Mouse (Mus musculus) heart, adult 2 months (tissue): ENCODE data around the gene Hyal3. TPM values are rescaled to one million over a fixed set of nuclear protein-coding genes. Genes with fewer than 3 reads are reported as not detected.
A peak's percentile ranks its signal among the peaks of the same experiment; 100 is the strongest.

Source experiments
- DNase-seq, 2 experiments: peaks; one replicate each; pipeline ENCODE4 v3.0.0; 2021
- H3K27ac ChIP-seq: fragments of 200-600 bp; 2 replicates; pipeline ENCODE4 v1.8.1; 2022
- H3K27me3 ChIP-seq: fragments of 200-500 bp; 2 replicates; pipeline ENCODE4 v1.6.1; 2012; ENCODE audit warnings: mild to moderate bottlenecking, low read length, inconsistent platforms, mixed read lengths; ENCODE audit not compliant: control insufficient read depth, insufficient read depth
- H3K36me3 ChIP-seq: fragments of 200-500 bp; 2 replicates; pipeline ENCODE4 v1.6.1; 2012; ENCODE audit warnings: low read length, inconsistent platforms; ENCODE audit not compliant: control insufficient read depth, insufficient read depth
- H3K4me1 ChIP-seq: fragments of 200-500 bp; 2 replicates; pipeline ENCODE4 v1.6.1; 2011; ENCODE audit warnings: low read length; ENCODE audit not compliant: control insufficient read depth, insufficient read depth
- H3K4me3 ChIP-seq: fragments of 200-600 bp; 2 replicates; pipeline ENCODE4 v1.8.1; 2022
- H3K79me2 ChIP-seq: fragments of 200-500 bp; replicated peaks from 2 replicates; pipeline ENCODE4 v1.6.1; 2012; ENCODE audit warnings: mild to moderate bottlenecking, inconsistent platforms, low read length, moderate library complexity, mixed read lengths; ENCODE audit not compliant: control insufficient read depth, insufficient read depth
- H3K9ac ChIP-seq: fragments of 200-500 bp; 2 replicates; pipeline ENCODE4 v1.6.1; 2012; ENCODE audit warnings: low read depth, mild to moderate bottlenecking, control low read depth, inconsistent platforms, low read length, mixed read lengths
- CTCF ChIP-seq: fragments of 200-600 bp; IDR thresholded peaks from 2 replicates; pipeline ENCODE4 v1.8.1; 2022; ENCODE audit warnings: antibody characterized with exemption, mild to moderate bottlenecking, moderate library complexity
- EP300 ChIP-seq: fragments of 200-500 bp; IDR thresholded peaks from 2 replicates; pipeline ENCODE4 v1.6.1; 2011; ENCODE audit warnings: low read depth, low read length, control low read depth; ENCODE audit not compliant: insufficient read depth
- POLR2A ChIP-seq: fragments of 200-500 bp; IDR thresholded peaks from 2 replicates; pipeline ENCODE4 v1.6.1; 2011; ENCODE audit warnings: mild to moderate bottlenecking, low read depth, low read length, control low read depth; ENCODE audit not compliant: insufficient read depth
- WGBS: fragments of 180-500 bp; shearing (Covaris S2); methylation state at CpG from one replicate; pipeline ENCODE4 v1.1.7; 2018; 5-methylcytosine and 5-hydroxymethylcytosine counted together
- intact Hi-C: fragments of 180-260 bp; cut with DNase I; formaldehyde crosslinking; loops from one replicate; pipeline ENCODE4 v1.15.1; 2025
- polyA plus RNA-seq: library from polyadenylated mRNA; depleted of rRNA; stranded (reverse); fragments of >200 nt; gene quantifications from 2 replicates; pipeline ENCODE4 v1.2.3, GENCODE M21; 2012
- total RNA-seq, 2 experiments: library from RNA; stranded (reverse); gene quantifications; 2 replicates each; pipeline ENCODE4 v1.2.3; 2021

The Hyal3 gene
- total and polyA plus RNA-seq, 3 experiments: 0.29 to 0.34 (median 0.31) TPM

DNA sequence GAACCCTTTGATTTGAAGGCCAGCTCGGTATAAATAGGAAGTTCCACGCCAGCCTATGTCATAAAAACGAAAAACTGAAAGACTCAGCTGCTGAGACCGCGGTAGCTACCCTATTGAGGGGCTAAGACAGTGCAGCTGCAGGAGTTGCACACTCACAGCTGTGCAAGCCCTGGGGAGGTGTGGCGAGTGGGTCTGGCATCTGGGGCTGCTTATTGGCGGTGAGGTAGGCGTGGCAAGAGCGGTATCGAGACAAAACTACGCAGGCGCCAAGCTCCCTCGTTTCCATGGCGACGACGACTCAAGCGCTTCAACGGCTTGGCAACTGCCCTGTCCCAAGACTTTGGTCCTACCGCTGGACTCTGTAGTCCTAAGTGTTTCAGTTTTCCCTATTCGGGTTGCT, 33.6 kb upstream of the Hyal3 start, which contains the start of gene Zmynd10:
Gene Zmynd10 (plus strand): TSS at position 273 of the 400 bp plus-strand sequence.
- H3K79me2 ChIP-seq: no peaks in the 10 kb centered on the region
- 7% methylated on average over 20 of the region's 20 CpGs for WGBS
- no peaks in the 10 kb centered on the region for H3K36me3 ChIP-seq
- 0 out of 2 replicates have a peak within 1 kb of the TSS, but pooled peaks have one; percentile 10 for H3K4me3 ChIP-seq
- no peaks in the 10 kb centered on the region for H3K27me3 ChIP-seq
- TF ChIP-seq CTCF: no peak
- no peak for TF ChIP-seq EP300
- TF ChIP-seq POLR2A: no peak
- H3K9ac ChIP-seq: no peak within 1 kb of the TSS
- H3K27ac ChIP-seq: no peak within 1 kb of the TSS
- H3K4me1 ChIP-seq: peaks cover 10% of the 10 kb centered on the region
- intact Hi-C loops: loop anchor here (10.0 kb wide), 1 partner anchor 862 kb away; the partner anchor contains the start of gene Tex264
- peak; percentile 82 to 89 for DNase-seq

DNA sequence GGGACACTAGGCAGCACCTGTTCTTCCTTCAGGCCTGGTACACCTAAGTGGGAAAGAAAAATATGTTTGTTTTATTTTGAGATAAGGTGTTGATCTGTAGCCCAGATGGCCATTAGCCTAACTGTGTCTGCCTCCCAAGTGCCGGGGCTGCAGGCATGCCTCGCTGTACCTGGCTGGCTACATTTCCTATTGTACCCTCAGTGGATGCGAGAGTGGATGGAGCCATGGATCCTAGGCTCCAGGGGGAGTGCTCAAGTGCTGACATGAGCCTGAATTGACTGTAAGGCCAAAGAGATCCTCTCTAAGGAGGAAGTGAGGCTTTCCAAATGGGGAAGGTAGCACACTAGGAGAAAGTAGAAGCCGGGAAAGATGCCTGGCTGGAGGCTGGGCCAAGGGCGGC, 32.7 kb upstream of the Hyal3 start:
- Histone ChIP-seq H3K4me1 (peaks cover 10% of the 10 kb centered on the region), H3K27ac (no peak overlapping the region), H3K27me3 (no peaks in the 10 kb centered on the region), H3K4me3 (no peak overlapping the region), H3K9ac (no peak overlapping the region), H3K36me3 (no peaks in the 10 kb centered on the region), H3K79me2 (no peaks in the 10 kb centered on the region)
- intact Hi-C loops: loop anchor here (10.0 kb wide), 1 partner anchor 863 kb away; the partner anchor contains the start of gene Tex264
- TF ChIP-seq EP300 (no peak), POLR2A (no peak), CTCF (no peak)
- peak in 1 of 2 experiments; percentile 31 for DNase-seq
- WGBS: 74% methylated on average over 5 of the region's 5 CpGs

DNA sequence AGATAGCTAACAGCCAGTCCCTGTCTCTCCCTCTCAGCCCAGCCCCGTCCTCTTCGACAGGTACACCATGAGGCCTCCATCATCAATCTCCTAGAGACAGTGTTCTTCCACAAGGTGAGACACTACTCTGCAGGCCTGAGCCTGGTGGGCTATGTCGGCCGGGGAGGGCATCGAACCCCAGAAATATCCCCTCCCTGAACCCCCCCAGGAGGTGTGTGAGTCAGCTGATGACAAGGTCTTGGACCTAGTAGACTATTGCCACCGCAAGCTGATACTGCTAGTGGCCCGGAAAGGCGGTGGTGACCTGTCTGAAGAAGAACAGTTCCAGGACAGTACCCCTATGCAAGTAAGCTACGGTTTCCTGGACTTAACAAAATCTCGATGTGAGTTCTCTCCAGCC, 31.8 kb upstream of the Hyal3 start:
- Histone ChIP-seq H3K4me3 (no peak overlapping the region), H3K9ac (no peak overlapping the region), H3K27me3 (no peaks in the 10 kb centered on the region), H3K27ac (no peak overlapping the region), H3K79me2 (no peaks in the 10 kb centered on the region), H3K36me3 (no peaks in the 10 kb centered on the region), H3K4me1 (peaks cover 14% of the 10 kb centered on the region)
- intact Hi-C loops: loop anchor here (10.0 kb wide), 1 partner anchor 864 kb away; the partner anchor contains the start of gene Tex264
- TF ChIP-seq CTCF: no peak
- TF ChIP-seq POLR2A: no peak
- TF ChIP-seq EP300: no peak
- DNase-seq: no peak
- whole genome bisulfite sequencing: 95% methylated on average over 10 of the region's 10 CpGs

DNA sequence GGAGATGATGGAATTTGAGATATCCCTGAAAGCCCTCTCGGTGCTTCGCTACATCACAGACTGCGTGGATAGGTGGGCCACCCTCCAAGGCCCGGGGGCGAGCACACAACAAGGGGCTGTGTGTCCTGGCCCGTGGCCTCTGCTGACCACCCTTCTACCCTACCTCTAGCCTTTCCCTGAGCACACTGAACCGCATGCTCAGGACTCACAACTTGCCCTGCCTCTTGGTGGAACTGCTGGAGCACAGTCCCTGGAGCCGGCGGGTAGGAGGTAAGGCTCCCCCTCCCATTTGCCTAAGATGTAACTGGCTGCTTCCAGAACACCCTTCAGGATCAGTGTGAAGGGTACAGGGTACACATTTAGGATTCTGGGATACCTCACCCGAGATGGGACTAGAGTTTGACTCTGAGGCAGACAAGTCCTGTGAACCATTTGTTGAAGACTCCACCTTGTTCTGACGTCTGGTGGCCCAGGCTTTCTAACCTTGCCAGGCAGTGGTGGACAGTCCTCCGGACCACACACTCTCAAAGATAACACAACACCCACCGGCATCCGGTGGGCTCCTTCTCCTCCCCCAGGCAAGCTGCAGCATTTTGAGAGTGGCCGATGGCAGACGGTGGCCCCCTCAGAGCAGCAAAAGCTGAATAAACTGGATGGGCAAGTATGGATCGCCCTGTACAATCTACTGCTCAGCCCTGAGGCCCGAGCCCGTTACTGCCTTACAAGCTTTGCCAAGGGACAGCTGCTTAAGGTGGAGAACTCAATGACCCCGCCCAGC, 31.1 kb upstream of the Hyal3 start:
- H3K4me3 ChIP-seq: no peak overlapping the region
- H3K9ac ChIP-seq: no peak overlapping the region
- no peaks in the 10 kb centered on the region for H3K27me3 ChIP-seq
- no peaks in the 10 kb centered on the region for H3K79me2 ChIP-seq
- H3K36me3 ChIP-seq: no peaks in the 10 kb centered on the region
- 89% methylated on average over 20 of the region's 20 CpGs for WGBS
- no peak for TF ChIP-seq EP300
- TF ChIP-seq CTCF: no peak
- TF ChIP-seq POLR2A: no peak
- H3K27ac ChIP-seq: no peak overlapping the region
- H3K4me1 ChIP-seq: peaks cover 15% of the 10 kb centered on the region
- peak in 1 of 2 experiments; percentile 8 for DNase-seq
- intact Hi-C loops: loop anchor here (10.0 kb wide), 1 partner anchor 865 kb away; the partner anchor contains the start of gene Tex264

DNA sequence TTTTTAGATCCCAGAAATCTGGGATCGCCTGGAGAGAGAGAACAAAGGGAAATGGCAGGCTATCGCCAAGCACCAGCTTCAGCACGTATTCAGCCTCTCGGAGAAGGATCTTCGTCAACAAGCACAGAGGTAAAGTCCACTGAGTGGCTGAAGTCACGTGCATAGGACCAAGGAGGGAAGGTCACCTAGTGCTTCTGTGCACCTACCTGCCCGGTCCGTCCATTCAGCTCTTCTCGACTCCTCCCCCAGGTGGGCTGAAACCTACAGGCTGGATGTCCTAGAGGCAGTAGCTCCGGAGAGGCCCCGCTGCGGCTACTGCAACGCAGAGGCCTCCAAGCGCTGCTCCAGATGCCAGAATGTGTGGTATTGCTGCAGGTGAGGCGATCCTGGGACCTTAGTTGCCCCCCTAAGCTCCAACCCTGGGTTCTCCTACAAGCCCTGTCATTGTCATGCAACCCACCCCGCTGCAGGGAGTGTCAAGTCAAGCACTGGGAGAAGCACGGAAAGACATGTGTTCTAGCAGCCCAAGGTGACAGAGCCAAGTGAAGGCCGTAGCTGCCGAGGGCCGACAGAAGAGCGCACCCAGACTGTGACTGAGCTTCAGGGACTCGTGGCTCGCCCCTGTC, 30.0 kb upstream of the Hyal3 start:
- no peaks in the 10 kb centered on the region for H3K27me3 ChIP-seq
- H3K36me3 ChIP-seq: no peaks in the 10 kb centered on the region
- H3K27ac ChIP-seq: no peak overlapping the region; the same call in 1 of the 2 replicates
- TF ChIP-seq EP300 (no peak), CTCF (no peak), POLR2A (no peak)
- no peak overlapping the region; the same call in 1 of the 2 replicates for H3K9ac ChIP-seq
- no peaks in the 10 kb centered on the region for H3K79me2 ChIP-seq
- 67% methylated on average over 23 of the region's 23 CpGs for WGBS
- no peak overlapping the region; the same call in 1 of the 2 replicates for H3K4me3 ChIP-seq
- H3K4me1 ChIP-seq: peaks cover 15% of the 10 kb centered on the region
- intact Hi-C loops: no loop called here
- DNase-seq: no peak
